In the genomic region with DNA sequence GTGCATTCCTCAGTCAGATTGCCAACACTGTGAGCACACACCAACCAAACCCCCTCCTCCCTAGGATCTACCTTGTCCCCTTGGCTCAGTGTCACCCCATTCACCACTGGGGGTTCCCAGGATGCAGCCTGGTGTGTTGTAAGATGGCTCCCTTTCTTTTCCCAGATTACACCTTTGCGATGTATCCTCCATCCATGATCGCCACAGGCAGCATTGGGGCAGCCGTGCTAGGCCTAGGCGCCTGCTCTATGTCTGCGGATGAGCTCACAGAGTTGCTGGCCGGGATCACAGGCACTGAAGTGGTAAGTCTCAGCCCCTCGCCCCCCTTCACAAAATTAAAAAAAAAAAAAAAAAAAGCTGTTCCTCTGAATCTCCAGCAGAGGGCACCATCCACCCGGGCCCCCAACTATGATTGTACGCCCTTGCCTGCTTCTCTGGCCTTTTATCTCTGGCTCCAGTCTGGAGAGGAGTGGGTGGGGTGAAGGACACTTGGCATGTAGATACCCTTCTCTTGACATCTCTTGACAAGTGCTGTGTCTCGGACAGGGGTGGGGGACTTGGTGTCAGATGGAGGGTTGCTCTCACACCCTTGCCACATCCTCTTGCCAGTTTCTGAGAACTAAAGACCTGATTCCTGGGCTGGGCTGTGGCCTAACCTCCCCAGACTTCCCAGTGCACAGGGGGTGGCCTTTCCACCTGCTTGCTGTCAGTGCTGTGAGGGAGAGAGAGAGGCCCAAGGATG, we compare ENCODE assay signal across 8 mouse cellular contexts. TPM values are rescaled to one million over a fixed set of nuclear protein-coding genes. Genes with fewer than 3 reads are reported as not detected.
A peak's percentile ranks its signal among the peaks of the same experiment; 100 is the strongest.
DNase-seq lines count a peak whose midpoint lies in the region; ATAC-seq and TF ChIP-seq lines count a peak whose summit lies in the region.

No protein-coding gene starts in this region.

- WGBS in intestine, embryonic 14.5 days: 17% methylated on average over 10 of the region's 10 CpGs

- H3K4me2 ChIP-seq in intestine, embryonic 14.5 days (ENCODE audit: low read length): peak overlapping the region; percentile 97

- peak; percentile 72 for DNase-seq in spleen, adult 12 weeks (ENCODE audit: low spot score)
- DNase-seq in spleen, adult 18-20 months: no peak
- DNase-seq in adrenal gland, postnatal 25 days: peak; percentile 43
- DNase-seq in intestine, embryonic 14.5 days (ENCODE audit: low spot score): peak; percentile 75
- DNase-seq in lung, postnatal 36 days: peak; percentile 47
- peak; percentile 73 to 83 for DNase-seq in spleen, postnatal 36 days (ENCODE audit: low spot score in 2 of 2)
- no peak for DNase-seq in ovary, postnatal 36 days (ENCODE audit: low spot score)

- H3K4me1 ChIP-seq in embryonic fibroblast, embryonic 13.5 days (ENCODE audit: control insufficient read depth, insufficient read depth, low read length): peaks cover 7% of the 10 kb centered on the region
- H3K4me1 ChIP-seq in intestine, embryonic 14.5 days (replicated peaks; ENCODE audit: control insufficient read depth, insufficient read depth, low read length): peaks cover 24% of the 10 kb centered on the region

- no peak for TF ChIP-seq POLR2A in embryonic fibroblast, embryonic 13.5 days (IDR thresholded peaks at IDR 0.05; ENCODE audit: low read depth, low read length)

- no peak for ATAC-seq in intestine, embryonic 14.5 days (replicated peaks; ENCODE audit: low FRiP score, low TSS enrichment, low read depth)

- no peak overlapping the region for H3K4me3 ChIP-seq in embryonic fibroblast, embryonic 13.5 days (ENCODE audit: insufficient read depth, low read length)
- peak overlapping the region; percentile 73; the same call in 1 of the 2 replicates for H3K4me3 ChIP-seq in intestine, embryonic 14.5 days (ENCODE audit: low read depth, low read length)

- 0 out of 2 replicates have a peak overlapping the region, but pooled peaks have one; percentile 88 for H3K9ac ChIP-seq in intestine, embryonic 14.5 days (ENCODE audit: low read length)

- H3K27me3 ChIP-seq in intestine, embryonic 14.5 days (replicated peaks; ENCODE audit: control insufficient read depth, insufficient read depth, low read length): no peaks in the 10 kb centered on the region

- no peaks in the 10 kb centered on the region for H3K9me3 ChIP-seq in intestine, embryonic 14.5 days (ENCODE audit: control insufficient read depth, low read length)

- 0 out of 2 replicates have a peak, but pooled peaks have one; percentile 13 for TF ChIP-seq CTCF in embryonic fibroblast, embryonic 13.5 days (IDR thresholded peaks at IDR 0.05; ENCODE audit: borderline replicate concordance, insufficient read depth, low read length)

- H3K27ac ChIP-seq in embryonic fibroblast, embryonic 13.5 days (ENCODE audit: insufficient read depth, low read length): no peak overlapping the region
- peak overlapping the region; percentile 98; the same call in 1 of the 2 replicates for H3K27ac ChIP-seq in intestine, embryonic 14.5 days (ENCODE audit: low read depth)

- H3K36me3 ChIP-seq in intestine, embryonic 14.5 days (ENCODE audit: control insufficient read depth, insufficient read depth, low read length): peaks cover 63% of the 10 kb centered on the region

RNA-seq across cellular contexts. Expression of a gene that starts 13.3 kb away (rescaled TPM):
- total RNA-seq in adrenal gland, postnatal 25 days (2021): 15.5 and 22.0 TPM in 2 replicates
- 11.6 and 17.0 TPM in 2 replicates for polyA plus RNA-seq in embryonic fibroblast, embryonic 13.5 days (2011; ENCODE audit: insufficient read length, low read depth, missing spikeins)
- polyA plus RNA-seq in intestine, embryonic 14.5 days (2014; fragmentation: Nextera tagmentation; extraction: Ambion mirVana): 25.7 and 27.4 TPM in 2 replicates

RNA-seq across cellular contexts. Expression of a gene that starts 13.4 kb away (rescaled TPM):
- 38.7 and 40.5 TPM in 2 replicates for total RNA-seq in adrenal gland, postnatal 25 days (2021)
- 27.2 and 28.9 TPM in 2 replicates for polyA plus RNA-seq in embryonic fibroblast, embryonic 13.5 days (2011; ENCODE audit: insufficient read length, low read depth, missing spikeins)
- 45.2 and 48.2 TPM in 2 replicates for polyA plus RNA-seq in intestine, embryonic 14.5 days (2014; fragmentation: Nextera tagmentation; extraction: Ambion mirVana)

RNA-seq across cellular contexts. Expression of a gene that starts 13.4 kb away (rescaled TPM):
- 1.4 and 3.9 TPM in 2 replicates for total RNA-seq in adrenal gland, postnatal 25 days (2021)
- polyA plus RNA-seq in embryonic fibroblast, embryonic 13.5 days (2011; ENCODE audit: insufficient read length, low read depth, missing spikeins): 2.5 and 2.8 TPM in 2 replicates
- 1.6 and 1.8 TPM in 2 replicates for polyA plus RNA-seq in intestine, embryonic 14.5 days (2014; fragmentation: Nextera tagmentation; extraction: Ambion mirVana)

RNA-seq across cellular contexts. Expression of a gene that starts 32.5 kb away (rescaled TPM):
- total RNA-seq in adrenal gland, postnatal 25 days (2021): 8.8 and 9.3 TPM in 2 replicates
- polyA plus RNA-seq in embryonic fibroblast, embryonic 13.5 days (2011; ENCODE audit: insufficient read length, low read depth, missing spikeins): 7.2 and 8.8 TPM in 2 replicates
- polyA plus RNA-seq in intestine, embryonic 14.5 days (2014; fragmentation: Nextera tagmentation; extraction: Ambion mirVana): 5.3 and 6.5 TPM in 2 replicates

Comparison
In these comparisons a context has a peak if more than half of its experiments do, and no peak if none do; other contexts are left out.
1. DNase-seq: peak in spleen, adult 12 weeks (single experiment), adrenal gland, postnatal 25 days (single experiment), intestine, embryonic 14.5 days (single experiment), lung, postnatal 36 days (single experiment) and spleen, postnatal 36 days (2 of 2); none in spleen, adult 18-20 months (0 of 2) and ovary, postnatal 36 days (single experiment).